Mouse (Mus musculus) stomach, postnatal 0 days (tissue): Measurements from ENCODE around the gene Pts.

Experiments
- CTCF ChIP-seq: IDR thresholded peaks from 2 replicates; pipeline ENCODE4 v1.5.1; 2016; ENCODE audit warnings: antibody characterized with exemption, low read depth, mild to moderate bottlenecking, moderate library complexity
- EP300 ChIP-seq: optimal IDR thresholded peaks from 2 replicates; pipeline ENCODE3; 2016; ENCODE audit warnings: antibody characterized with exemption

GRCm38 (mm10) chr9:50553547-50553946 lies 25.0 kb upstream of the Pts start:
- TF ChIP-seq EP300: no peak
- TF ChIP-seq CTCF: no peak
